Mouse (Mus musculus) left cerebral cortex, postnatal 4 days (tissue): ENCODE measurements around the gene Nr1i3. TPM values are rescaled to one million over a fixed set of nuclear protein-coding genes. Genes with fewer than 3 reads are reported as not detected.

Experiments used
- DNase-seq: peaks from one replicate; pipeline ENCODE4 v3.0.0-alpha.2; 2022
- intact Hi-C: fragments of 180-260 bp; cut with DNase I; formaldehyde crosslinking; loops from one replicate; pipeline ENCODE4 v1.15.1; 2025
- total RNA-seq, 2 experiments: library from RNA; stranded (reverse); gene quantifications; 2 replicates each; pipeline ENCODE4 v1.2.3; 2021

Gene Nr1i3
- not detected for total RNA-seq

DNA sequence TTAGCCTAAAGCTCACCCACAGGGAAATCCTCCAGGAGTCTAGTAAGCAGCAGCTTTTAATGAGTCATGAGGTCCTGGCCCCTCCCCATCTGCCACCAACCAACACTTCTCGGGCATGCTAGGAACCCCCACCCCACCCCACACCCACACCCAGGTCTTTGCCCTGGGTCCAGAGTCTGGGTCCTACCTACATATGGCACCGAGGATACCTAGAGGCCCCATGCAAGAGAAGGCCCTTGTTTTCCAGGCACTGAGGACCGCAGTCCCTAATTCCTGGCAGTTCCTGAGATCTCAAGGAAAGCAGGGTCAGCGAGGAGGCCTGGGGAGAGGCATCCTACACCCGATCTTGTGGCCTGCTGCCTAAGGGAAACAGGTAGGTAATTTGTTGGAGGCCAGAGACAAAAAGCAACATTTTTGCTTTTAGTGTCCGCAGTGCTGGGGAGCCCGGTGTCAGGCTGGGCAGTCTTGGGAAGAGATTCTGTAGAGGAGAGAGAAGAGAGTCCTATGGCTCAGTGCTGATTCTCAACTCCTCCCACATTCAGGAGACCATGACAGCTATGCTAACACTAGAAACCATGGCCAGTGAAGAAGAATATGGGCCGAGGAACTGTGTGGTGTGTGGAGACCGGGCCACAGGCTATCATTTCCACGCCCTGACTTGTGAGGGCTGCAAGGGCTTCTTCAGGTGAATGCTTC, at the start of gene Nr1i3:
TSS of gene Nr1i3 (plus strand) at position 170 of the 696 bp plus-strand sequence.
- intact Hi-C loops = loop anchor here (10.0 kb wide), 1 partner anchor 49 kb away; no protein-coding TSS in a partner anchor
- no peak for DNase-seq

- no peak for DNase-seq
- intact Hi-C loops = loop anchor here (10.0 kb wide), 1 partner anchor 51 kb away; the partner anchor contains the start of gene Nr1i3
Observed at GRCm38 (mm10) chr1:171164258-171164657, 49.5 kb upstream of the Nr1i3 start.

DNA sequence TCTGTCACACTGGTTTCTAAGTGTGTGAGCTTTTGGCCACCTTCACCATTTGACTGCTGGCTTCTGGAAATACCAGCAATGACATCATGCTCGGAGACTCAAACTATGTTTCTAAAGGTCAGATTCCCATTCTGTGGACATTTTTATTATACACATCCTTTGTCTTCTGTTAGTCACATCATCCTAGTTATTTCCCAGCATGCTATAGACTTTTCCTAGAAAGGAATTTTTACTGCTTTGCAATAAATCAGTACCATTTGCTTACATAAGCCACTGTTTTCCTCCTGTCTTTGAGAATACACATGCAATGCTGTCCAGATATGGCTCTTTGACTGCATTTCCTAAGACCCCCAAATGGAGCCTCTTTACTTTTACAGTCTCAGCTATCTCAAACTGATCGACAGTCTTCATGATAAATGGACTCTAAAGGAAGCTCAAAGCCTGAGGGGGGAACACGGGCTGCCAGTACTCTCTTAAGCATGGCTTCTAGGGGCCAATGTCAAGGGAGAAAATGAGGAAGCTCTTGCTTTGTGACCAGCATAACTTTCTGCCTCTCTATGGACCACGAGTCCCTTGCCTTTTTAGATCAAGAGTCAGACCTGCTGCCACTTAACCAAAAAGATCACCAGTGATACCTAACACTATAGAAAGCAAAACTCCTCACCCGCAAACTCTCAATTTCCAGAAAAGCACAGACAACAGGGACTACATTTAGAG, 48.0 kb upstream of the Nr1i3 start:
- intact Hi-C loops = loop anchor here (10.0 kb wide), 1 partner anchor 49 kb away; the partner anchor contains the start of gene Nr1i3
- DNase-seq = no peak

GRCm38 (mm10) chr1:171168906-171169305, 44.9 kb upstream of the Nr1i3 start:
- intact Hi-C loops = loop anchor here (10.0 kb wide), 1 partner anchor 46 kb away; the partner anchor contains the start of gene Nr1i3
- no peak for DNase-seq

- intact Hi-C loops = loop anchor here (10.0 kb wide), 1 partner anchor 45 kb away; the partner anchor contains the start of gene Nr1i3
- no peak for DNase-seq
Observed at GRCm38 (mm10) chr1:171169913-171170312, 43.9 kb upstream of the Nr1i3 start.

GRCm38 (mm10) chr1:171171138-171171537, 42.6 kb upstream of the Nr1i3 start:
- intact Hi-C loops = no loop called here
- DNase-seq = no peak

GRCm38 (mm10) chr1:171172779-171173178, 41.0 kb upstream of the Nr1i3 start:
- intact Hi-C loops = no loop called here
- DNase-seq = no peak

- no peak for DNase-seq
- intact Hi-C loops = no loop called here
Observed at GRCm38 (mm10) chr1:171179487-171180171, 34.1 kb upstream of the Nr1i3 start.

GRCm38 (mm10) chr1:171183025-171183424, 30.7 kb upstream of the Nr1i3 start:
- DNase-seq = no peak
- intact Hi-C loops = no loop called here

DNA sequence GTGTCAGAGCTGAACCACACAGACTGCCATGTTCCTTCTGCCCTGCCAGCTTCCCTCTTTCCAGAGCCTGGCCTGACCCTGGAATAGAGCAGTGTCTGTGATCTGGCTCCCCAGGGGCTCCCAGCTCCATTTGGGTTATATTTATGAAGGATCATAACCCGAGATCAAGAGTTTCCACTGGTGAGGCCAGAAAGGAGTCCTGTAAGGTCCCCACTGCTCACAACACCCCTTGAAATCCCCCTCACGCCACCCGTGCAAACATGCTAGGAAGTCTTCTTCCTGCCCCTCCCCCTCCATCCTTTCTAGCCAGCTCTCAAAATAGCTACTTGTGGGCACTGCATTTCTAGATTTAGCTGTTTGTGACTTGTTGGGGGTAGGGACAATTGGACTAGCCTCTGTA, 30.1 kb upstream of the Nr1i3 start:
- intact Hi-C loops = no loop called here
- no peak for DNase-seq

- no peak for DNase-seq
- intact Hi-C loops = no loop called here
Observed at GRCm38 (mm10) chr1:171184314-171184713, 29.5 kb upstream of the Nr1i3 start.

DNA sequence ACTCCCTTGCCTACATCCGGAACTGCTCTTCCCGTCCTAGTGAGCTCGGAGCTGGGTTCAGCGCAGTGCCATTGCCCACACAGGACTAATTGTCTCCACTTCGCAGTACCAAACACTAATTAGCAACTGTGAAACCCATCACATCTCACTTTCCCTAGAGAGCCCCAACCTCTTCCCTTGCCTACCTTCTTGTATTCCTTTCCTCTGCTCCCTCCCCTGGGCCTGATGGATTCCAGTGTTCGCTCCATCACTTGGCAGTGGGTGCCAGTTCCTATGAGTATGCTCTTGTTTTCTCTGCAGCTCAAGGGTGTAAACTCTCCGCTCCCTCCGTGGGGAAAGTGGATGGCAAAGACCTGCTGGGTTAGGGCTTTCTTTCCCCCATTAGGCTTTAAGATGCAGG, 28.1 kb upstream of the Nr1i3 start:
- intact Hi-C loops = no loop called here
- DNase-seq = no peak

DNA sequence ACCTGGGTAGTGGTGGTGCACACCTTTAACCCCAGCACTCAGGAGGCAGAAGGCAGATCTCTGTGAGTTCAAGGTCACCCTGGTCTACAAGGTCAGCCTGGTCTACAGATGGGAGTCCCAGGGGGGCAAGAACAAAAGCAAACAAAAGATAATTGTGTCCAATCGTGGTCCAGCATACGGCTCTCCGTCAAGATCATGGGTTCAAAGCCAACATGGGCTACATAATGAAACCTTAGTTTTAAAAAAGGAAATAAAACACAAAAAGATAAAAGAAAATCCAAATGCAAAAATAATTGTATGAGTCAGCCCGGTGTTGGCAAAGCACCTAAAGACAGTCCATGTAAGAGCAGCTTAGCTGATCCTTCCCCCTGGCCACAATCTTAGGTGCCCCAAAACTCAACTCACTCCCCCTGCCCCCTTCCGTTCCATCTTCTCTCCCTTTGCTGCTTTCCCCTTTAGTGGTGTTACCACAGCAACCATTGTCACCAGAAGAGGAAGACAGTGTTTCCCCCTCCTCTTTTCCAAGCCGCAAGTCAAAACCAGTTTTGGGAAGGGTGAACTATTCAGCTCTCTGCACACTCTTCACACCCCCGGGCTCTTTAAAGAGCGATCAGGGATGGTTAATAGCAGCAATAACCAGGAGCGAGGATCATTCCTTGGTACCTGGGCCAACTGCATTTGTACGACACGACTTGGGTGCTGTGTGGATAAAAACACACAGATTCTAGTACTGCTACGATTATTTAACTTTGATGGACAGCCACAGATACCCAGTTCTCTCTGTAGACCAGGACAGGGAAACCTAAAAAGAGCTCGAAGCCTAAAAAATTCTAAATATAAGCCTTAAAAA, 25.7 kb upstream of the Nr1i3 start:
- DNase-seq = no peak
- intact Hi-C loops = no loop called here

DNA sequence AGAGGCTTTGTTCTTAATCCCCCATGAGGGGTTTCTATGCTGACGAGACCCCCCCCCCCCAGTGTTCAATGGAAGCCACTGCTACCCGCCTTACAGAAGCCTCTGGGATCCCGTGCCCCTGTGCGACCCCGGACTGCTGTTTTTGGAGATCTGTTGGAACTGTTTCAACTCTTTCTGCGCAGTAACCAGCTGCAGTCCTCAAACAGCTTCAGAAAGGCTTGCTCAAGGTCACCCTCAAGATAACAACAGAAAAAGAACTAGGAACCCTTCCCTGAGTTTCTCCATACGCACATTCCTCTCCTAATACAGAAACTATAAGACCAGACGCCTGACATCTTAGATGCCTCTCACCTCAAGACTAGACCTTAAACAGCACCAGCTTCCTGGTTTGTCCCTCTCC, 24.7 kb upstream of the Nr1i3 start:
- DNase-seq = no peak
- intact Hi-C loops = no loop called here

DNA sequence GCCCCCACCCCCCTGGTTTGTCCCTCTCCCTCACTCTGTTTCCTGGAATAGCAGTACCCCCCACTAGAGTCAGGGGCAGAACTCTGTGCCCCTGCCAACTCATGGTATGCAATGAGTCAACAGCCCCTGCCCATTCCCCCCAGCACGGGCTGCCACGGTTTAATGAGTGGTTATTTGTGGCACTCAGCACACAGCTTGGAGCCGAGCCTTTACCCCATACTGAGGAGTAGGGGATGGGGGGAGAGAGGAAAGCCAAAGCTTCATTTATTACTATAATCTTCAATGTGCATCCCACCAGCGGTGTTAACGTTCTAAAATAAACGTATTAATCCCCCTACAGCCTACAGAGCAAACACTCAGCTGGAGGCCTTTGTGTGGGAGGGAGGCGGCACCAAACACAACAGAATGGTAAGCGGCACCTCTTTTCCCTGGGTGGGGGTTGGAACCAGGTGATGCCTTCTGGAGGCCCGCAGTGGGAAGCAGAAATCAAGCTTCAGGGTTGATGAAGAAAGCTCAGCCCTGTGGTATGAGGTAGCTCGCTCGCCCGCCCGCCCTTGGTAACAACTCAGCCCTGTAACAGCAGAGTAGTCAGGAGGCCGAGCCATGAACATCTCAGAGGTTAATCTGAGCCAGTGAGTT, 24.2 kb upstream of the Nr1i3 start:
- DNase-seq = no peak
- intact Hi-C loops = no loop called here

GRCm38 (mm10) chr1:171190832-171191231, 22.9 kb upstream of the Nr1i3 start:
- intact Hi-C loops = no loop called here
- DNase-seq = no peak

DNA sequence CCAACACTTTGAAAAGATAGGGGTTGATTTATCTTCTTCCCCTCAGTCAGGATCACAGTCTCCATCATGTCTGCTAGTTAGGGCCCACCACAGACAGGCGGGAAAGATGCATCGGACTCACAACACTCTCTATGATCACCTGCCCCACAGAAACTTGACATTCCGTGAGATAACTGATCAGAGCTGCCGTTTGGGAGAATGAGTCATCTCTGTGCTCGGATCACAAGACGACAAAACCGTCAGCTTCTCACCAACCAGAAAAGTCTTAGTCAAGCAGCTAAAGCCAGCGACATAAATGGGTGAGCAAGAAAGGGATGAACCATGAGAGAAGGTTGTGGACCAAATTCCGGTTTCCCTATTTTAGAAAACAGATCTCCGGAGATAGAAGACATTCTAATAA, 21.5 kb upstream of the Nr1i3 start:
- intact Hi-C loops = no loop called here
- no peak for DNase-seq

DNA sequence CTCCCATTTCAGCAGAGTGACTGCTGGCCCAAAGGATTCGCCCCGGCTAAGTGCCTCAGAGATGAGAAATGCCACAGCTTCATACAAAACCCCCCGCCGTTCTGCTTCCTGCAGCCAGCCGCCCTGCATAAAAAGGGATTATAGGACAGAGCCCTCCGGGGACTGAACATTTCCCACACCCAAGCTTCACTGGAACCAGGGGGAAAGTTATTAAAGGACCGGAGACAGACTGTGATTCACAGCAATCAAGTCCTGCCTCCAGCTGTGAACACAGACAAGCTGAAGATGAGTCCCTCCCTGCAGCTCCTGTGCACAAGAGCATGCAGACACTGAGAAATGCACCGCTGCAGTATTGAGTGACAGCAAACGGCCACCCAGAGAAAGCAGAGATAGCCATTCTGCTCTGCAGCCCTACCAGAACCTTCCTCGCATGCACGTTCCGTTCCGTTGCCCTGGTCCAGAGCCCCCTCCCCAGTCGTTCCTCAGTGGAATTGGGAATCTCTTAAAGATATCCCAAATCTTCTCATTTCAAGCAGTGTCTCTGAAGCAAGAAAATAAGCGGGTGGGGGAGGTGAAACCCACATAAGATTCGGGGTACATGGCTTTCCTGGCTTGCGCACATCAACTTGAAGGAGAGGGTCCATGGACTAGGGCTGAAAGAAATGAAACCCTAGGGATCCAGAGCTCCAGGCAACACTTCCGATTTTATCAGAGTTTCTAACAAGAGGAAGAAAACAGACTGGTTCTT, 20.5 kb upstream of the Nr1i3 start:
- intact Hi-C loops = no loop called here
- DNase-seq = no peak
